Mouse (Mus musculus) forebrain, embryonic 11.5 days (tissue): ENCODE data around the gene Hist1h4f. TPM values are rescaled to one million over a fixed set of nuclear protein-coding genes. Genes with fewer than 3 reads are reported as not detected.

Experiments used
- ATAC-seq: fragments of 200-750 bp; cut with Nextera tagmentation; replicated peaks from 2 replicates; pipeline ENCODE4 v1.8.0; 2017; ENCODE audit warnings: moderate TSS enrichment; ENCODE audit not compliant: low FRiP score
- DNase-seq: peaks from one replicate; pipeline ENCODE4 v3.0.0-alpha.2; 2017; ENCODE audit warnings: low spot score
- H3K27ac ChIP-seq: fragments of 300-500 bp; sonication (generic); 2 replicates; pipeline ENCODE4 v1.5.1; 2014; ENCODE audit warnings: low read depth, low read length
- H3K27me3 ChIP-seq: fragments of 300-500 bp; sonication (generic); 2 replicates; pipeline ENCODE4 v1.6.1; 2014; ENCODE audit warnings: mild to moderate bottlenecking, low read length, mixed read lengths; ENCODE audit not compliant: control insufficient read depth, insufficient read depth
- H3K36me3 ChIP-seq: fragments of 300-500 bp; sonication (generic); 2 replicates; pipeline ENCODE4 v1.6.1; 2014; ENCODE audit warnings: mild to moderate bottlenecking, low read length, moderate library complexity, mixed read lengths; ENCODE audit not compliant: control insufficient read depth, insufficient read depth
- H3K4me1 ChIP-seq: fragments of 300-500 bp; sonication (generic); replicated peaks from 2 replicates; pipeline ENCODE4 v1.6.1; 2014; ENCODE audit warnings: low read length, mixed read lengths; ENCODE audit not compliant: control insufficient read depth, insufficient read depth
- H3K4me2 ChIP-seq: fragments of 300-500 bp; sonication (generic); 2 replicates; pipeline ENCODE4 v1.6.1; 2014; ENCODE audit warnings: low read depth, mild to moderate bottlenecking, low read length, moderate library complexity, mixed read lengths; ENCODE audit not compliant: severe bottlenecking
- H3K4me3 ChIP-seq: fragments of 300-500 bp; sonication (generic); 2 replicates; pipeline ENCODE4 v1.5.1; 2014; ENCODE audit warnings: low read depth, low read length
- H3K9ac ChIP-seq: fragments of 300-500 bp; sonication (generic); 2 replicates; pipeline ENCODE4 v1.6.1; 2014; ENCODE audit warnings: low read length
- H3K9me3 ChIP-seq: fragments of 300-500 bp; sonication (generic); 2 replicates; pipeline ENCODE4 v1.6.1; 2016; ENCODE audit warnings: low read length, mixed read lengths; ENCODE audit not compliant: control insufficient read depth
- WGBS: fragments of 180-500 bp; shearing (Covaris S2); extraction: QIAGEN DNeasy Blood & Tissue Kit; methylation state at CpG from one replicate; pipeline ENCODE4 v1.1.7; 2014; 5-methylcytosine and 5-hydroxymethylcytosine counted together
- polyA plus RNA-seq: library from polyadenylated mRNA; unstranded; fragments of >200 nt; fragmentation: Nextera tagmentation; extraction: Ambion mirVana; gene quantifications from 2 replicates; pipeline ENCODE4 v1.2.1, GENCODE M21; 2014

Hist1h4f gene
- polyA plus RNA-seq, 1 experiment from 2014 or later = 1.2 TPM

GRCm38 (mm10) chr13:23526312-23526711 lies 25.1 kb downstream of the Hist1h4f start:
- 0 out of 2 replicates have a peak overlapping the region, but pooled peaks have one; percentile 25 for H3K27ac ChIP-seq
- peak overlapping the region; percentile 45 for H3K4me2 ChIP-seq
- H3K27me3 ChIP-seq = no peaks in the 10 kb centered on the region
- DNase-seq (peak; percentile 94), ATAC-seq (peak; percentile 47)
- H3K36me3 ChIP-seq = no peaks in the 10 kb centered on the region
- under 1% methylated on average over 17 of the region's 17 CpGs for WGBS
- H3K9ac ChIP-seq = peak overlapping the region; percentile 31; the same call in 1 of the 2 replicates
- H3K9me3 ChIP-seq = no peaks in the 10 kb centered on the region
- peak overlapping the region; percentile 31 for H3K4me3 ChIP-seq
- 0 out of 2 replicates have a peak, but pooled peaks cover 2% of the 10 kb centered on the region for H3K4me1 ChIP-seq

DNA sequence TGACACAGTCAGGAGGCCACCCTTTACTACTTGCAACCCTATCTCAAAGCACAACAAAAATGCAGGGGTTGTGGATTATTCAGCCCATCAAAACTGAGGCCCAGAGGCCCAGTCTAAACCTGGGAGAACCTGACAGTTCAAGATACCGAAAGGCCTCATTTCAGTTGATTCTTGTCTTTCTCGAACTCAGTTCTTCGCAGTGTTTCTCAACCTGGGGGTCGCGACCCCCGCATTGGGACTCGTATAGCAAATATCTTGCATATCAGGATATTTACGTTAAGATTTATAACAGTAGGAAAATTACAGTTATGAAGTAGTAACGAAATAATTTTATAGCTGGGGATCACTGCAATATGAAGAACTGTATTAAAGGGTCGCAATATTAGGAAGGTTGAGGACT lies 25.5 kb downstream of the Hist1h4f start:
- Histone ChIP-seq H3K36me3 (no peaks in the 10 kb centered on the region), H3K9me3 (no peaks in the 10 kb centered on the region), H3K9ac (peak overlapping the region; percentile 37), H3K4me1 (0 out of 2 replicates have a peak, but pooled peaks cover 2% of the 10 kb centered on the region), H3K4me2 (peak overlapping the region; percentile 45), H3K27ac (no peak overlapping the region), H3K4me3 (peak overlapping the region; percentile 31), H3K27me3 (no peaks in the 10 kb centered on the region)
- DNase-seq (peak; percentile 72), ATAC-seq (no peak)
- WGBS = 2% methylated on average over 10 of the region's 10 CpGs

GRCm38 (mm10) chr13:23524654-23525053 lies 26.8 kb downstream of the Hist1h4f start:
- ATAC-seq (peak; percentile 48; the same call in 1 of the 2 replicates), DNase-seq (peak; percentile 94)
- no peak overlapping the region for H3K27ac ChIP-seq
- H3K27me3 ChIP-seq = no peaks in the 10 kb centered on the region
- H3K9ac ChIP-seq = no peak overlapping the region
- 6% methylated on average over 5 of the region's 5 CpGs for WGBS
- H3K4me2 ChIP-seq = no peak overlapping the region
- 0 out of 2 replicates have a peak, but pooled peaks cover 2% of the 10 kb centered on the region for H3K4me1 ChIP-seq
- no peaks in the 10 kb centered on the region for H3K9me3 ChIP-seq
- no peak overlapping the region for H3K4me3 ChIP-seq
- H3K36me3 ChIP-seq = no peaks in the 10 kb centered on the region

DNA sequence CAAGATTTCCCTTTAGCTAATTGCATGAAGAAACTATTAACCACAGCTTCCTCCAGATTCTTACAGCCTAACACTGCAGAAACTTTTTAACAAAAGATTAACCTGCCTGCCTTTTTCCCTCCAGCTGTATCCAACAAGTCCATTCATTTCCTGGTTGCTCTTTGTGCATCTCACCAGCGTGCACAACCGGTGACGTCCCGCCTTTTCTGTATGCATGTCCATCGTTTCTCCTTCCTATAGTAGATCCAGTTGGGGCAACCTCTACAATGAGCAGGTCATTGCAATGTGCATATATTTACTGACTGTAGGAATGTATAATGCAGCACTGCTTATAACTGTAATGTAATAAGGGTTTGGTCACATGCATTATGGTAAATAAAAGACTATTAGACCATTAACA lies 27.5 kb downstream of the Hist1h4f start:
- no peak for DNase-seq
- Histone ChIP-seq H3K9me3 (no peaks in the 10 kb centered on the region), H3K36me3 (no peaks in the 10 kb centered on the region), H3K4me1 (0 out of 2 replicates have a peak, but pooled peaks cover 2% of the 10 kb centered on the region), H3K4me2 (no peak overlapping the region), H3K9ac (no peak overlapping the region), H3K4me3 (no peak overlapping the region), H3K27me3 (no peaks in the 10 kb centered on the region), H3K27ac (no peak overlapping the region)
- 60% methylated on average over 5 of the region's 5 CpGs for WGBS
- no peak for ATAC-seq

DNA sequence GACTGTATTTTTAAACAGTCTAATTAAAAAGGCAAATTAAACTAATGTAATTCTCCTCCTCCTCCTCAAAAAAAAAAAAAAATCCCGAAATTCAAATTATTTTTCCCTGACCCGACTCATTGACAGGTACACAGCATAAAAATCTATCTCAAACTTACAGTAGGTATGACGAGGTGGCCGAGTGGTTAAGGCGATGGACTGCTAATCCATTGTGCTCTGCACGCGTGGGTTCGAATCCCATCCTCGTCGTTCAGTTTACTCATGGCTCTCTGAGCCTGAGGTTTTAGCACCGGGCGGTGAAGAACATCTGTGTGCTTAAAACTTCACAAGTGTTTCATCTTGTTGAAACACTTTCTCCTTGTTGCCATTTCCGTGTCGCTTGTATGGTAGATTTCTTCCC lies 29.7 kb downstream of the Hist1h4f start:
- WGBS = under 1% methylated on average over 14 of the region's 14 CpGs
- DNase-seq (peak; percentile 84), ATAC-seq (no peak)
- H3K9ac ChIP-seq = no peak overlapping the region
- no peak overlapping the region for H3K27ac ChIP-seq
- no peak overlapping the region for H3K4me2 ChIP-seq
- 0 out of 2 replicates have a peak, but pooled peaks cover 2% of the 10 kb centered on the region for H3K4me1 ChIP-seq
- H3K36me3 ChIP-seq = no peaks in the 10 kb centered on the region
- no peak overlapping the region for H3K4me3 ChIP-seq
- no peaks in the 10 kb centered on the region for H3K9me3 ChIP-seq
- H3K27me3 ChIP-seq = no peaks in the 10 kb centered on the region

GRCm38 (mm10) chr13:23519416-23519815 lies 32.0 kb downstream of the Hist1h4f start:
- no peaks in the 10 kb centered on the region for H3K9me3 ChIP-seq
- H3K4me3 ChIP-seq = peak overlapping the region; percentile 40
- no peak overlapping the region for H3K27ac ChIP-seq
- H3K9ac ChIP-seq = no peak overlapping the region
- H3K27me3 ChIP-seq = no peaks in the 10 kb centered on the region
- DNase-seq = peak; percentile 86
- peak overlapping the region; percentile 51; the same call in 1 of the 2 replicates for H3K4me2 ChIP-seq
- ATAC-seq = peak; percentile 57
- 1% methylated on average over 10 of the region's 10 CpGs for WGBS
- no peaks in the 10 kb centered on the region for H3K36me3 ChIP-seq
- 0 out of 2 replicates have a peak, but pooled peaks cover 3% of the 10 kb centered on the region for H3K4me1 ChIP-seq

GRCm38 (mm10) chr13:23518885-23519284 lies 32.6 kb downstream of the Hist1h4f start:
- Histone ChIP-seq H3K9ac (no peak overlapping the region), H3K4me2 (peak overlapping the region; percentile 51; the same call in 1 of the 2 replicates), H3K27me3 (no peaks in the 10 kb centered on the region), H3K4me1 (0 out of 2 replicates have a peak, but pooled peaks cover 3% of the 10 kb centered on the region), H3K27ac (no peak overlapping the region), H3K9me3 (no peaks in the 10 kb centered on the region), H3K4me3 (peak overlapping the region; percentile 40), H3K36me3 (no peaks in the 10 kb centered on the region)
- DNase-seq = peak; percentile 83
- under 1% methylated on average over 6 of the region's 6 CpGs for WGBS
- peak; percentile 63; the same call in 1 of the 2 replicates for ATAC-seq

DNA sequence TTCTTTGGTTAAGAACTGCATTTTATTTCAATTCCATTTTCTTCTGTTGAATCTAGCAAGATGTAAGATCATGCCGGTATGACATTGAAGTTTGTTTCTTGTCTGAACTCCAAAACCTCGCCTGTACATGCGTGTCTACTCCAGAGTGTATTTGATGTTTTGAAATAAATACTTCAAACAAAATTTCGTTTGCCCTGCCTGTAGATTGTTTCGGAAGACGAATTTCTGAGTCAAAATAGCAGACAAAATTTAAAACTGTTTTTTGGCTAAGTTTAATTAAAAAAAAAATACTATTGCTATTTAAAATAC lies 33.2 kb downstream of the Hist1h4f start:
- H3K36me3 ChIP-seq = no peaks in the 10 kb centered on the region
- H3K27me3 ChIP-seq = no peaks in the 10 kb centered on the region
- WGBS = under 1% methylated on average over 6 of the region's 6 CpGs
- no peak overlapping the region for H3K9ac ChIP-seq
- ATAC-seq (no peak), DNase-seq (no peak)
- peak overlapping the region; percentile 86 for H3K4me2 ChIP-seq
- no peaks in the 10 kb centered on the region for H3K9me3 ChIP-seq
- no peak overlapping the region for H3K27ac ChIP-seq
- H3K4me3 ChIP-seq = peak overlapping the region; percentile 42
- 0 out of 2 replicates have a peak, but pooled peaks cover 3% of the 10 kb centered on the region for H3K4me1 ChIP-seq
